Mouse (Mus musculus) megakaryocyte progenitor cell, adult 5-6 weeks (primary cell): Measurements from ENCODE around the gene Tubb4b. TPM values are rescaled to one million over a fixed set of nuclear protein-coding genes. Genes with fewer than 3 reads are reported as not detected.

ENCODE experiments used
- ATAC-seq: replicated peaks from 2 replicates; pipeline ENCODE4 v1.8.0; 2016; ENCODE audit warnings: mild to moderate bottlenecking, moderate TSS enrichment, inconsistent platforms; ENCODE audit not compliant: poor library complexity
- total RNA-seq, 2 experiments: library from RNA; stranded (forward) in 1 of 2; stranded (reverse) in 1 of 2; fragments of 157-497, 149-512 nt in 1 of 2; fragments of 200-1000 nt in 1 of 2; gene quantifications; 2 replicates each; pipeline versions ENCODE4 v1.2.3 to v1.2.4; 2015 to 2017

Tubb4b gene
- total RNA-seq, 2 experiments from 2014 or later: 440 to 580 TPM

DNA sequence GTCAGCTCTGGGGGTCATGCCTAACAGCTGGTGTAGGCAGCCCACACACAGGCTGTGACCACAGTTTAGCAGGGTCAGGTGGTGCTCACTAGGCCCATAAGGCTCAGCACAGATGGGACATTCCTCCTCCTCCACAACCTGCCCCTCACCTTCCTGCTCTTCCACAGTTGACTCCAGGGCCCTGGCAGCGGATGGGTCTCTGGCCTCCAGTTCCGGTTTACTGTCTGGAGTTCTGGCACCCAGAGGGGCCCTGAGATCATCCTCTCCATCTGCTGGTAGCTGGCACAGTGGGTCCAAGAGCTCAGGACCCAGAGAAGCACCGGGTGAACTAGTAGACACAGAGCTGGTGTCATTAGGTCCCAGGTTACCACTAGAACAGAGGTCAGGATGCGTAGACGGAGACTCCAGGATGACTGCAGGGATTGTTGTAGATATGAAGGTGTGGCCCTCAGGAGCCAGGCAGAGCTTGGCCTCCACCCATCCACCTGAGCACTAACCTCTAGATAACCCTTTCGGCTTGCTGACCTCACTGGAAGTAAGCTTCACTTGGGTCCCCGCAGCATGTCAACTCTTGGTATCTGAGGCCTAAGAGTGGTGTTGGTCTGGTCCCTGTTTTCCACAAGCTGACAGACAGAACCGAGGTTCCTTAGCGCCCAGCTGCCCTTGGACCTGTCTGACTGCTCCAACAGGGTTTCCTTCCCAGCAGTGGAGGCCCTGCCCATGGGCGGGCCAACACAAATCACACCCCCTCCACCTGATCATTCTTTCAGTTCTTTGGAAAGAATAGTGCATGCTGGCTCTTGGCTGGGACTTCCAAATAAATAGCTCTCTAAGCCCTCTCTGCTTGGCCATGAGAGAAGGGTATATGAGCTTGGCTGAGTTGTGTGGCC is 21.9 kb upstream of the Tubb4b start, which contains the start of gene AL732309.1:
Gene AL732309.1 (minus strand): TSS at position 681 of the 890 bp plus-strand sequence.
- no peak for ATAC-seq

DNA sequence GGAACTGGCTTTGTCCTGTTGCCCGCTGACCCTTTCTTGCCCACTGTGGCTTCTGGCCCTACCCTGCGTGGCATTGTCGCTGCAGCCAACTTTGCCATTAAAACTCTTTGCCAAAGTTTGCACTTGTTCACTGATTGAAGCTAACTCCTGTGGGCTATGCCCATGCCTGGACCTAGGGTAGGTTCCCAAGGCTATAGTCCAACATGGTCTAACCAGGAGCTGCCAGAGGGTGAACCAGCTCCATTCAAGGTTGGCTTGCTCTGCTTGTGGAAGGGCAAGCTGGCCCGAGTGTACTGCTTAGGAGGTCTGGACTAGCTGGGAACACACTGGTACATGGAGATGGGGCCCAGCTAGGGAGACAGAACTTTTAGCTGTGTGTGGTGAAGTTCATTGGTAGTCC is 19.6 kb upstream of the Tubb4b start:
- no peak for ATAC-seq

- no peak for ATAC-seq
Observed at GRCm38 (mm10) chr2:25243342-25243741, 18.8 kb upstream of the Tubb4b start.

DNA sequence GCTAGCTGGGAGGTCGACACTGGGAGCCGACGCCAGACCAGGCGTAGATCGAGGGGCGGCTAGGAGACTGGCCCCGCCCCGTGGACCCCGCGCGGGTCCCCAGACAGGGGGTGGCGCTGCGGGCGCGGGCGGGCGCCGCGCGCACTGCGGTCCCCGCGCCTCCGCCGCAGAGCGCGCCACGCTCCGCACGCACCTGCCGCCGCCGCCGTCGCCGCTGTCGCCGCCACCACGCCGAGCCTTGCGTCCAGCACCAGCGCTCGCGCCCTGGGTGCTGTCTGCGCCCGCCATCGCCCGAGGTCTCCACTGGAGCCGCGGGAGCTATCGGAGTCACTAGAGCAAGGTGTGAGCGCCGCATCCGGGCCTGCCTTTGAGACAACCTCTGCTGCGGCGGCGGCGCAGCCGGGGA is 17.6 kb upstream of the Tubb4b start, which contains the start of the genes Rnf208 and Cysrt1:
Gene Rnf208 (plus strand): TSS at position 155 of the 406 bp plus-strand sequence.
Gene Cysrt1 (minus strand): TSS at position 352 of the 406 bp plus-strand sequence.
- no peak for ATAC-seq

DNA sequence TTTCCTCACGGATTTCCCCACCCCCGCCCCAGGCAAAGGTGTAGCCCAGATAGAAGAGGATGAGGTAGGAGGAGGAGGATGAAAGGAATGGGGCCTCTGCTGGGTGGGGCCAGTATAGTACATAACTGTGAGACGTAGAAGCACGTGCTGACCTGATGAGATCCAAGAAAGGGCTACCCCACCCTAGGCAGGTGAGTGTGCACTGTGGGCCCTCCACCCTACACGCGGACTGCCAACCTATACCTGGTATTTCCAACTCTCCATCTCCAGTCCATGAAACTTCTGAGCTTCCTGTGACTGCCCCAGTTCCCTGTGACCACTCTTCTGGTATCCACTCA is 16.9 kb upstream of the Tubb4b start:
- no peak for ATAC-seq

DNA sequence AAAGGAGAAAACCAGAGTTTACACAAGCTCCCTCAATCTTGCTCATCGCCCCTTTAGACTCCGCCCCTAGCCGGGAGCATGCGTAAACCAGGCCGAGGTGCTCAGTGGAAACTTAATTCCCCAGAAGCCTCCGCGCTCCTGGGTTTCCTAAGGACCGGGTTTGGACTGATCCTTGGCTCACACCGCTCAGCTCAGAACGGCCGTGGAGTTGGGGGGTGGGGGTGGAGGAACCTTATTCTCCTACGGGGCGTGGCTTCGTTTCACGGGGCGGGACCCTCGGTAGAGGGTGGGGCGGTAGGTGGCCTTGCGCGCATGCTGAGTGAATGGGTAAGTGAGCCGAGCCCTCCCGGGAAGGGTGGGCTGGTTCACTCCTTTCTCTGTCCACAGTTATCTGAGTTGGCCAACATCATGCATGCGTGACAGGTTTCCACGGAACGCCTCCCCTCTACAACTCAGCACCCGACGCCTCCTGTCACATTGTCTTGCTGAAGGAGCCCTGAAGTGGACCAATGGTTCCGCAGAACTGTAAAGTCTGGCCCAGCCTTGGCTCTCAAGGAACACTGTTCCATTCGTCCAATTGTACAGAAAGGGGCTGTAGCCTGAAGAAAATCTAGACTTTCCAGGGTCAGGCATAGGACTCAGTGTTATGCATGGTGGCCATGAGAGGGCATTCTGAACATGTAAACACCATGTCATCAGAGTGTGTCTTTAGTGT is 16.4 kb upstream of the Tubb4b start:
- ATAC-seq: peak; percentile 84

DNA sequence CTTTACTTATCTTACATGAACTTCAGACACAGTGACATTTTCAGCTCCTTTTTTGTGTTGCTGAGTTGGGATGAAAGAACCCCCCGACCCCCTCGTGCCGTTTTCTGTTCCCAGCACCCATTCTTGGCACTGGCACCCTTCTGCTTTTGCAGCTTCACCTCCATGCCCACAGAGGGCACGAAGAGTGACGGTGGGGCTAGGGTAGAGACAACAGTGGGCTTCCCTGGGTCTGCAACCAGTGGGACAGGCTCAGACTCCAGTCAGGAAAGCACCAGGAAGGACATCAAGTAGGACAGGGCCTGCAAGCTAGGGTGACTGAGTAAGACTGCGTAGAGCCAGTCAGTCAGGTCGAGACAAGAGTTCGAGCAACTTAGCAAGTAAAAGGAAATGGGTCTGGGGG is 15.8 kb upstream of the Tubb4b start:
- no peak for ATAC-seq

DNA sequence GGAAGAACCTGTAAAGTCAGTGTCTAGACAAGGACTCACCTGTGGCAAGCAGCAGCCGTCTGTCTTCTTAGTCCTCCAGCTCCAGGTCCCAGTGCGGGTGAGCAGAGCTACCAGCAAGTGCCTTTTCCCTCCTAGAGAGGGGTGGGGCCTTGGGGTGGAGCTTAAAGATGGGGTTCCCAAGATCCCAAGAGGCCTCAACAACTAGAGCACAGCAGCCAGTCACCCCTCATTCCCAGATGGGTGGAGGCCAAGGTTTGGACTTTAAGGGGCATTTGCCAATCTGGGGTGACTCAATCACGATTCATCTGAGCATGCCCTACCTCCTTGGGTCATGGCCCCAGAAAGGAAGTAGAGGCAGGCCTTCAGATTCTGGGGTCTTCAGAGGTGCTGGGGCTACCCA is 15.3 kb upstream of the Tubb4b start:
- no peak for ATAC-seq

DNA sequence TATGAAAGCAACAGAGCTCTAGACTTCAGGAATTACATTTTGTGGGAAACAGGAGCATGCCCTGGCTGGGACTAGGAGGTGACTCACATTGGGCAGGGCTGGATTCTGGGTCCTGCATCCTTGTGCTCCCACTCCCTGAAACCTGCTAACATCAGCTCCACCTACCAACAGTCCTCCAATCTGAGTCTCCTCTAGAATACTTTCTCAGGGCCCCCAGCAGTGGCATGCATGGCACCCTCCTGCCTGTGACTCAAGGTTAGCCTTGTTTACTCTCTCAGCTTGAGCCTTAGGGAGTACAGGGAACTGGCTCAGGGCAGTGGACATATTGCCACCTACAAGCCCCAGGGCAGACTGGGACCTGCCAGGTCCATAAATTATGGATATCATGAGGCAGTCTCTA is 13.6 kb upstream of the Tubb4b start:
- no peak for ATAC-seq

DNA sequence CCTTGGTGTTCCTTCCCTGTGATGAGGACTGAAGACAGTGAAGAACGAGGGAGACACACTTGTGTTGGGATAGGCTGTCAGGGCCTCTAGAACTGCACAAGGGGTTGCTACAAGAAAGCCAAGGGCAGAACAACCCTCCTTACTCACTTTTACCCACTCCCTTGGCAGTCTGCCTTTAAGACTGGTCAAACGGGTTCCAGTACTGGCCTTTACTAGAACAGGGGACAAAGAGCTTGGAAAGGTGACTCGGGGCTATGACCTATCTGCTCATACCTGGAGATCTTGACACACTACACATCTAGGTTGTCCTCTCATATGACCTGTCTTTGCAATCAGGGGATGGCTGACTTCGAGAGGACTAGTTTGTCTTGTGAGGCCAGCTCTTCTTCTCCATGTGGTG is 13.0 kb upstream of the Tubb4b start:
- ATAC-seq: no peak

DNA sequence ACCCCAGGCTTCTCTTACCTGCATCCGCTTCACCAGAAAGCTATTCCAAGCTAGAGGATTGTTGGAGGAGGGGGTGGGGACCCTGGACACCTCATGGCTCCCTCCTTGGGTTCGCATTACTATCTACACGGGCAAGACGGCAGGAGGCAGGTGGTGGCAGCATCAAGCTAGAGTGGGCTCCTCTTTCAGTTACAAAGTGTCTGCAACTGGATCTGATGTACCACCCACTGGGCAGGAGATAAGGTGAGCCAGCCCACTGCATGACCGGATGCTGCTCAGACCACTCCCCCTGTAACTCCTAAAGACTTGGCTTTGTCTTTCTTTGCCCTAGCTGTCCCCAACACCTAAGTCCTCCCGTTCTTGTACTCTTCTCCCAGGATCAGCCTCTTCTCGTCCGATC is 12.1 kb upstream of the Tubb4b start, which contains the start of gene Rnf224:
Gene Rnf224 (minus strand): TSS at position 174 of the 400 bp plus-strand sequence.
- ATAC-seq: no peak

- ATAC-seq: no peak
Observed at GRCm38 (mm10) chr2:25234551-25235220, 10.2 kb upstream of the Tubb4b start.

DNA sequence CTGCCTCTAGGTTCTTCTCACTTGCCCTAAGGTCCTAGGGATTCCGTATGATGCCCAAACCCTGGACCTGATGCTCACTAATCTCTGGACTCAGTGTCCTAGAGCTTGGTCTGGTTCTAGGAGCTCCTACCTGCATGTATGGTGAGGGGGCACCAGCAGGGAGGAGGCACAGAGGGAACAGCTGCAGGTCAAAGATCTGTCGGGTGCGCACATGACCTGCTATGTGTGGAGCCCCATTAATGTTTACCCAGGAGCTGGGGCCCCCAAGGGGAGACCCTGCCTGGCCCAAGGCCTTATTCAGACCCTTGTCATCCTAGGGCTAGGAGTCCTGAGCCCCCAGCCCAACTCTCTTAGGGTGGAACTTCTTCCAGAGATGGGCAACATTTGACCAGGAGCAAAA is 9.5 kb upstream of the Tubb4b start, which contains the start of gene Slc34a3:
Gene Slc34a3 (minus strand): TSS at position 315 of the 400 bp plus-strand sequence.
- ATAC-seq: no peak

- peak; percentile 53 for ATAC-seq
Observed at GRCm38 (mm10) chr2:25233421-25233820, 8.9 kb upstream of the Tubb4b start.

GRCm38 (mm10) chr2:25231038-25231437 is 6.5 kb upstream of the Tubb4b start:
- no peak for ATAC-seq

GRCm38 (mm10) chr2:25230581-25230980 is 6.1 kb upstream of the Tubb4b start:
- ATAC-seq: no peak

GRCm38 (mm10) chr2:25229582-25229981 is 5.1 kb upstream of the Tubb4b start:
- no peak for ATAC-seq

GRCm38 (mm10) chr2:25228995-25229530 is 4.6 kb upstream of the Tubb4b start:
- no peak for ATAC-seq

DNA sequence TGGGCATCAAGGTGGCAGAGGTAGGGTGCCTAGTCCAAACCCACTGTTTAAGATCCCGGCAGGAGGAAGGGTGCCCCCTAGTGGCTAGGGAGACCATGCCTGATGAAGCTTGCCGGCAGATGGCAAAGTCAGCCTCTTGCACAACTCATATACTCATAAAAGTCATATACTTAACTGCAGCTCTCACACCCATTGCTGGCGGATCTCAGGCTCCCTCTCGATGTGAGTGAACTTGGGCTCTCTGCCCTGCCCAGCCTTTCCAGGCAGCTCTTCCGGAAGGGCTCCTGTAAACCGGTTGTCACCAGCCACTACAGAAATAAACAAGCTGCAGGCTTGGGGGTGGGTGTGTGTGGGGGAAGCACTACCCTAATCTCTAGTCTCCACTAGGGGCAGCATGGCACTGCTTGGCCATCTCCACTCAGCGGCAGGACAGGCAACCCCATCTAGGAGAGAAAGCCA is 4.0 kb upstream of the Tubb4b start:
- ATAC-seq: peak; percentile 50

DNA sequence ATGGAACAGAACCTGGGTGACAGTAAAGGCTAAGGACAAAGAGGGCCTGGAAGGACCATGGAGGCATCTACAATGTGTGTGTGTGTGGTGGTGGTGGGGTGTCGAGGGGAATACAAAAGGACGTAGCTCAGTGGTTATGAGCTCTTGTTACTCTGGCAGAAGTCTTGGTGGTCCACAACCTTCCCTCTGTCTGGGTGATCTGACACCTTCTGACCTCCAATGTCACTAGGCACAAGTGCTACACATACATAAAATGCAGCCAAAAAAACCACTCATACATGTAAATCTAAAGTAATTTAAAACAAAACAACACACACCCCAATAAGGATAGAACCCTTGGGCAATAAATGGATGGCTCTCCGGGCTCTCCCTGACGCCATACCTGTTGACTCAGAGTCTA is 2.9 kb upstream of the Tubb4b start:
- no peak for ATAC-seq

GRCm38 (mm10) chr2:25226864-25227263 is 2.4 kb upstream of the Tubb4b start:
- no peak for ATAC-seq
